Mouse (Mus musculus) limb, embryonic 14.5 days (tissue): Measurements from ENCODE around the gene Gucy2c. TPM values are rescaled to one million over a fixed set of nuclear protein-coding genes. Genes with fewer than 3 reads are reported as not detected.

Source experiments
- ATAC-seq: fragments of 200-750 bp; cut with Nextera tagmentation; 2 replicates; pipeline ENCODE4 v1.8.0; 2017; ENCODE audit warnings: low read depth, moderate number of reproducible peaks, moderate TSS enrichment; ENCODE audit not compliant: low FRiP score
- DNase-seq: peaks from one replicate; pipeline ENCODE4 v3.0.0-alpha.2; 2015; ENCODE audit warnings: low spot score
- H3K27ac ChIP-seq: fragments of 300-500 bp; sonication (generic); replicated peaks from 2 replicates; pipeline ENCODE4 v1.5.1; 2014; ENCODE audit warnings: low read depth, mild to moderate bottlenecking, low read length, moderate library complexity, mixed read lengths
- H3K27me3 ChIP-seq: fragments of 300-500 bp; sonication (generic); 2 replicates; pipeline ENCODE4 v1.6.1; 2014; ENCODE audit warnings: low read length, mixed read lengths; ENCODE audit not compliant: control insufficient read depth, insufficient read depth
- H3K36me3 ChIP-seq: fragments of 300-500 bp; sonication (generic); 2 replicates; pipeline ENCODE4 v1.6.1; 2014; ENCODE audit warnings: mild to moderate bottlenecking, low read length, moderate library complexity, mixed read lengths; ENCODE audit not compliant: control insufficient read depth, insufficient read depth
- H3K4me1 ChIP-seq: fragments of 300-500 bp; sonication (generic); 2 replicates; pipeline ENCODE4 v1.6.1; 2014; ENCODE audit warnings: antibody characterized with exemption, low read length, mixed read lengths; ENCODE audit not compliant: control insufficient read depth, insufficient read depth
- H3K4me2 ChIP-seq: fragments of 300-500 bp; sonication (generic); replicated peaks from 2 replicates; pipeline ENCODE4 v1.6.1; 2014; ENCODE audit warnings: low read depth, mild to moderate bottlenecking, low read length, moderate library complexity; ENCODE audit not compliant: severe bottlenecking
- H3K4me3 ChIP-seq: fragments of 300-500 bp; sonication (generic); replicated peaks from 2 replicates; pipeline ENCODE4 v1.5.1; 2014; ENCODE audit warnings: low read length
- H3K9ac ChIP-seq: fragments of 300-500 bp; sonication (generic); 2 replicates; pipeline ENCODE4 v1.6.1; 2014; ENCODE audit warnings: mild to moderate bottlenecking, low read depth, low read length, moderate library complexity; ENCODE audit not compliant: severe bottlenecking
- H3K9me3 ChIP-seq: fragments of 300-500 bp; sonication (generic); 2 replicates; pipeline ENCODE4 v1.6.1; 2016; ENCODE audit warnings: low read length; ENCODE audit not compliant: control insufficient read depth
- POLR2A ChIP-seq: fragments of 200-500 bp; IDR thresholded peaks from 2 replicates; pipeline ENCODE4 v1.8.0; 2012; ENCODE audit warnings: inconsistent platforms, mild to moderate bottlenecking, moderate library complexity, borderline replicate concordance; ENCODE audit not compliant: insufficient read depth, insufficient read length; ENCODE audit errors: extremely low read depth
- WGBS: fragments of 180-500 bp; shearing (Covaris S2); extraction: QIAGEN DNeasy Blood & Tissue Kit; methylation state at CpG from one replicate; pipeline ENCODE4 v1.1.7; 2014; 5-methylcytosine and 5-hydroxymethylcytosine counted together
- polyA plus RNA-seq, 2 experiments: library from polyadenylated mRNA; depleted of rRNA in 1 of 2; stranded (reverse) in 1 of 2; unstranded in 1 of 2; fragments of >200 nt; fragmentation: Nextera tagmentation in 1 of 2; extraction: Ambion mirVana in 1 of 2; gene quantifications; 2 replicates each; pipeline versions ENCODE4 v1.2.1 to v1.2.3; 2012 to 2014

Gucy2c gene
- polyA plus RNA-seq, 2 experiments = 0.06 to 0.10 TPM

DNA sequence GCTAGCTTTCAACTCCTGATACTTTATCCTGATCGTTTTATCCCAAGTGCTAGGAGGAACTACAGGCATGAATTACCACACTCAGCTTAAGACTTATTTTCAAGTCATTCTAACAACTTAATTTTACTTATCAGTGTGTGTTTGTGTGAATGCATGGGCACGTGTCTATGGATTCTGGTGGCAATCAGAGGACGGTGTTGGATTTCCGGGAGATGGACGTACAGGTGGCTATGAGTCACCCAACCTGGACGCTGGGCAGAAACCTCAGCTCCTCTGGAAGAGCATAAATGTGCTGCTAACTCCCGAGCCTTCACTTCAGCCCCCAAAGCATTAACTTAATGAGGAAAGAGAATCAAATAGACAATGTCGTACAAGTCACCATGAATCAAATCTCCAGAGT is 43.4 kb upstream of the Gucy2c start:
- no peaks in the 10 kb centered on the region for H3K9me3 ChIP-seq
- H3K36me3 ChIP-seq = peaks cover 52% of the 10 kb centered on the region
- H3K9ac ChIP-seq = no peak overlapping the region
- no peaks in the 10 kb centered on the region for H3K27me3 ChIP-seq
- H3K27ac ChIP-seq = no peak overlapping the region
- ATAC-seq (no peak), DNase-seq (no peak)
- TF ChIP-seq POLR2A = no peak
- 92% methylated on average over 8 of the region's 8 CpGs for WGBS
- 0 out of 2 replicates have a peak, but pooled peaks cover 3% of the 10 kb centered on the region for H3K4me1 ChIP-seq
- no peak overlapping the region for H3K4me3 ChIP-seq
- no peak overlapping the region for H3K4me2 ChIP-seq

- no peaks in the 10 kb centered on the region for H3K9me3 ChIP-seq
- H3K4me2 ChIP-seq = no peak overlapping the region
- no peaks in the 10 kb centered on the region for H3K4me1 ChIP-seq
- H3K4me3 ChIP-seq = no peak overlapping the region
- DNase-seq = no peak
- ATAC-seq = no peak
- no peak for TF ChIP-seq POLR2A
- H3K36me3 ChIP-seq = peaks cover 90% of the 10 kb centered on the region
- H3K9ac ChIP-seq = no peak overlapping the region
- H3K27ac ChIP-seq = no peak overlapping the region
- WGBS = 94% methylated on average over 18 of the region's 18 CpGs
- H3K27me3 ChIP-seq = no peaks in the 10 kb centered on the region
Measured at GRCm38 (mm10) chr6:136821086-136821485, 39.5 kb upstream of the Gucy2c start.

DNA sequence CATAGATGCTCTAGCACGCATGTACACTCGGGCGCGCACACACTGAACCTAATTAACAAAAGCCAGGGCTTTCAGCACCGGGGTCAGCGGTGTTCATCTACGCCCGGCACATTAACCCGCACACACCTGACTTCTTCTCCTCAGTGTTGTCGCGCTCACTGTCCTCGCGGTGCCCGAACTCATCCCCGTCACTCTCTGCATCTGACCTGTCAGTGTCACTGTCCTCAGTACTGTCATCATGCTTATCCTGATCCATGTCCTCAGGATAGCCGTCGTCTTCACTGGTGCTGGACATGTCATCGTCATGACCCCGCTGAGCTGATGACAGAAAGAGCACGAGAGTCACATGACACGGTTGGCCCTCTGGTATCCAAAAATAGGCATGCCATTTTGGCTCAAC is 38.8 kb upstream of the Gucy2c start:
- 95% methylated on average over 21 of the region's 21 CpGs for WGBS
- no peak for TF ChIP-seq POLR2A
- no peak overlapping the region for H3K9ac ChIP-seq
- H3K27me3 ChIP-seq = no peaks in the 10 kb centered on the region
- H3K4me1 ChIP-seq = no peaks in the 10 kb centered on the region
- H3K27ac ChIP-seq = no peak overlapping the region
- ATAC-seq (no peak), DNase-seq (no peak)
- no peak overlapping the region for H3K4me3 ChIP-seq
- no peaks in the 10 kb centered on the region for H3K9me3 ChIP-seq
- no peak overlapping the region for H3K4me2 ChIP-seq
- H3K36me3 ChIP-seq = peaks cover 92% of the 10 kb centered on the region

DNA sequence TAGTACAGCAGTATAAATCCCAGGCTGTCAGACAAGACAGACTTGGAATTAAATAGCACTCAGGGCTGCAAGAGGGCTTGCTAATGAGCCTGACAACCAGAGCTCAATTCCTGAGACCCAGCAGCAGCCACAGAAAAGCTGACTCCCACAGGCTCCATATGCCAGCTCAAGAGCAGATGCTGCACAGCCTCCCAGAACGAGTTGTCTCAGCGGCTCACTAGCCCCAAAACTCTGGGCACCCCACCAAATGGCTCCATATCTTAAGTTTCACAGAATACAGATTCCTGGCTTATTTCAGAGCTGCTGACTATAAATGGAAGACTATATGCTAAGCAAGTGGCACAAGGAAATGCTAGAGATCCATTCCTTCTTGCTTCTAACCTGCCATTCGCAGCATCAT is 36.0 kb upstream of the Gucy2c start:
- Histone ChIP-seq H3K4me2 (no peak overlapping the region), H3K36me3 (peaks cover 93% of the 10 kb centered on the region), H3K4me1 (no peaks in the 10 kb centered on the region), H3K27me3 (no peaks in the 10 kb centered on the region), H3K4me3 (no peak overlapping the region), H3K27ac (no peak overlapping the region), H3K9me3 (no peaks in the 10 kb centered on the region), H3K9ac (no peak overlapping the region)
- 94% methylated on average over 3 of the region's 3 CpGs for WGBS
- ATAC-seq (no peak), DNase-seq (no peak)
- no peak for TF ChIP-seq POLR2A

GRCm38 (mm10) chr6:136816826-136817225 is 35.3 kb upstream of the Gucy2c start:
- no peak overlapping the region for H3K4me3 ChIP-seq
- no peak for TF ChIP-seq POLR2A
- H3K27me3 ChIP-seq = no peaks in the 10 kb centered on the region
- DNase-seq (no peak), ATAC-seq (no peak)
- H3K9ac ChIP-seq = no peak overlapping the region
- H3K27ac ChIP-seq = no peak overlapping the region
- 94% methylated on average over 21 of the region's 21 CpGs for WGBS
- no peaks in the 10 kb centered on the region for H3K9me3 ChIP-seq
- peaks cover 94% of the 10 kb centered on the region for H3K36me3 ChIP-seq
- H3K4me2 ChIP-seq = no peak overlapping the region
- no peaks in the 10 kb centered on the region for H3K4me1 ChIP-seq

DNA sequence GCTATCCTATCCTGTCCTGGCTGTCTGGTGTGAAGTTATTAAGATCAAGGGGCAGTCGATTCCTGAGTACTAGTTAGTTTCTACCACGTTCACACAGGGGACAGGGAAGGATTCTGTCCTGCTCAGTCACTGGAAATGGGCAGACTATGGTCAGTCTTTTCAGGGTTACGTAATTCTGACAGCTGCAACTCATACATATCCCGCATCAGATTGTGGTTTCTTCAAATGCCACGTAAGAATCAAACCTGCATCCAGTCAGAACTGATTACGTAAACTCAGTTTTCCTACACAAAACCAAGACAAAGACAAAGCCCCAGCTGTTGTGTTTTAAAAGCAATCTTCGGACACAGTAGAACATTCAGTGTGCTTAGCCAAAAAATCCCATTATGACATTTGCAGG is 33.8 kb upstream of the Gucy2c start:
- ATAC-seq = no peak
- DNase-seq = no peak
- no peak for TF ChIP-seq POLR2A
- no peaks in the 10 kb centered on the region for H3K9me3 ChIP-seq
- H3K4me2 ChIP-seq = no peak overlapping the region
- no peak overlapping the region for H3K27ac ChIP-seq
- H3K9ac ChIP-seq = no peak overlapping the region
- peaks cover 80% of the 10 kb centered on the region for H3K36me3 ChIP-seq
- H3K4me3 ChIP-seq = no peak overlapping the region
- no peaks in the 10 kb centered on the region for H3K27me3 ChIP-seq
- no peaks in the 10 kb centered on the region for H3K4me1 ChIP-seq
- WGBS = 96% methylated on average over 7 of the region's 7 CpGs
